Mouse (Mus musculus) neutrophil, adult 5-6 weeks (primary cell): ENCODE measurements around the gene Nkd2. TPM values are rescaled to one million over a fixed set of nuclear protein-coding genes. Genes with fewer than 3 reads are reported as not detected.

ENCODE experiments used
- ATAC-seq: fragments of 151-379, 151-347 bp; 2 replicates; pipeline ENCODE4 v1.8.0; 2017; ENCODE audit warnings: mild to moderate bottlenecking, moderate TSS enrichment; ENCODE audit not compliant: insufficient number of reproducible peaks, poor library complexity, low FRiP score, severe bottlenecking; ENCODE audit errors: extremely low read depth
- total RNA-seq: library from RNA; stranded (forward); fragments of 200-1000 nt; gene quantifications from 2 replicates; pipeline ENCODE4 v1.2.3, GENCODE M21; 2017

The Nkd2 gene
- total RNA-seq, 1 experiment from 2014 or later, result not detected

- peak; percentile 58; the same call in 1 of the 2 replicates for ATAC-seq
Measured at GRCm38 (mm10) chr13:73822187-73822800, 25.1 kb downstream of the Nkd2 start.

- no peak for ATAC-seq
Measured at GRCm38 (mm10) chr13:73821251-73821650, 26.2 kb downstream of the Nkd2 start.

GRCm38 (mm10) chr13:73818921-73819320 is 28.5 kb downstream of the Nkd2 start:
- ATAC-seq, result no peak

- ATAC-seq, result no peak
Measured at GRCm38 (mm10) chr13:73816338-73816737, 31.1 kb downstream of the Nkd2 start.

GRCm38 (mm10) chr13:73814181-73814580 is 33.2 kb downstream of the Nkd2 start:
- no peak for ATAC-seq

GRCm38 (mm10) chr13:73812936-73813335 is 34.5 kb downstream of the Nkd2 start:
- no peak for ATAC-seq

- no peak for ATAC-seq
Measured at GRCm38 (mm10) chr13:73804914-73805313, 42.5 kb downstream of the Nkd2 start.

GRCm38 (mm10) chr13:73803450-73804178 is 43.8 kb downstream of the Nkd2 start:
- ATAC-seq, result peak; percentile 24; the same call in 1 of the 2 replicates

- ATAC-seq, result no peak
Measured at GRCm38 (mm10) chr13:73799110-73799509, 48.3 kb downstream of the Nkd2 start.

- ATAC-seq, result no peak
Measured at GRCm38 (mm10) chr13:73793171-73793570, 54.3 kb downstream of the Nkd2 start.

GRCm38 (mm10) chr13:73792176-73792575 is 55.3 kb downstream of the Nkd2 start:
- ATAC-seq, result no peak

GRCm38 (mm10) chr13:73782486-73782885 is 64.9 kb downstream of the Nkd2 start:
- no peak for ATAC-seq

- ATAC-seq, result no peak
Measured at GRCm38 (mm10) chr13:73777578-73777977, 69.9 kb downstream of the Nkd2 start.

- ATAC-seq, result no peak
Measured at GRCm38 (mm10) chr13:73775786-73776185, 71.6 kb downstream of the Nkd2 start.

GRCm38 (mm10) chr13:73773519-73774205 is 73.8 kb downstream of the Nkd2 start:
- no peak for ATAC-seq

- peak; percentile 39; the same call in 1 of the 2 replicates for ATAC-seq
Measured at GRCm38 (mm10) chr13:73772655-73773054, 74.8 kb downstream of the Nkd2 start.

- no peak for ATAC-seq
Measured at GRCm38 (mm10) chr13:73771131-73771530, 76.3 kb downstream of the Nkd2 start.

GRCm38 (mm10) chr13:73769916-73770682 is 77.3 kb downstream of the Nkd2 start:
- no peak for ATAC-seq
